Mouse (Mus musculus) intestine, postnatal 0 days (tissue): ENCODE results near the gene Dcun1d4. TPM values are rescaled to one million over a fixed set of nuclear protein-coding genes. Genes with fewer than 3 reads are reported as not detected.

ENCODE experiments used
- ATAC-seq: fragments of 200-750 bp; cut with Nextera tagmentation; 2 replicates; pipeline ENCODE4 v1.8.0; 2017; ENCODE audit warnings: mild to moderate bottlenecking, moderate TSS enrichment, moderate library complexity
- H3K27ac ChIP-seq: fragments of 300-500 bp; sonication (generic); 2 replicates; pipeline ENCODE4 v1.5.1; 2014; ENCODE audit warnings: mild to moderate bottlenecking, low read depth, low read length, moderate library complexity
- H3K27me3 ChIP-seq: fragments of 300-500 bp; sonication (generic); replicated peaks from 2 replicates; pipeline ENCODE4 v1.6.1; 2014; ENCODE audit warnings: low read length, mixed read lengths; ENCODE audit not compliant: control insufficient read depth, insufficient read depth
- H3K36me3 ChIP-seq: fragments of 300-500 bp; sonication (generic); 2 replicates; pipeline ENCODE4 v1.6.1; 2014; ENCODE audit warnings: mild to moderate bottlenecking, moderate library complexity; ENCODE audit not compliant: control insufficient read depth, insufficient read depth
- H3K4me1 ChIP-seq: fragments of 300-500 bp; sonication (generic); replicated peaks from 2 replicates; pipeline ENCODE4 v1.6.1; 2014; ENCODE audit warnings: antibody characterized with exemption, low read length, mixed read lengths; ENCODE audit not compliant: control insufficient read depth, insufficient read depth
- H3K4me2 ChIP-seq: fragments of 300-500 bp; sonication (generic); replicated peaks from 2 replicates; pipeline ENCODE4 v1.6.1; 2014; ENCODE audit warnings: low read depth, mild to moderate bottlenecking, moderate library complexity
- H3K4me3 ChIP-seq: fragments of 300-500 bp; sonication (generic); 2 replicates; pipeline ENCODE4 v1.5.1; 2014; ENCODE audit warnings: low read depth, low read length
- H3K9ac ChIP-seq: fragments of 300-500 bp; sonication (generic); 2 replicates; pipeline ENCODE4 v1.6.1; 2014; ENCODE audit warnings: mild to moderate bottlenecking, low read depth, low read length
- H3K9me3 ChIP-seq: fragments of 300-500 bp; sonication (generic); 2 replicates; pipeline ENCODE4 v1.6.1; 2016; ENCODE audit warnings: mixed run types; ENCODE audit not compliant: control insufficient read depth
- CTCF ChIP-seq: sonication (generic); IDR thresholded peaks from 2 replicates; pipeline ENCODE4 v1.5.1; 2016; ENCODE audit warnings: low read depth, mild to moderate bottlenecking, control low read depth, antibody characterized with exemption, moderate library complexity
- WGBS: fragments of 180-500 bp; shearing (Covaris S2); extraction: QIAGEN DNeasy Blood & Tissue Kit; methylation state at CpG from one replicate; pipeline ENCODE4 v1.1.7; 2014; 5-methylcytosine and 5-hydroxymethylcytosine counted together
- polyA plus RNA-seq: library from polyadenylated mRNA; unstranded; fragments of >200 nt; fragmentation: Nextera tagmentation; extraction: Ambion mirVana; gene quantifications from 2 replicates; pipeline ENCODE4 v1.2.1, GENCODE M21; 2015

Gene Dcun1d4
- polyA plus RNA-seq, 1 experiment from 2014 or later = 16.3 TPM

DNA sequence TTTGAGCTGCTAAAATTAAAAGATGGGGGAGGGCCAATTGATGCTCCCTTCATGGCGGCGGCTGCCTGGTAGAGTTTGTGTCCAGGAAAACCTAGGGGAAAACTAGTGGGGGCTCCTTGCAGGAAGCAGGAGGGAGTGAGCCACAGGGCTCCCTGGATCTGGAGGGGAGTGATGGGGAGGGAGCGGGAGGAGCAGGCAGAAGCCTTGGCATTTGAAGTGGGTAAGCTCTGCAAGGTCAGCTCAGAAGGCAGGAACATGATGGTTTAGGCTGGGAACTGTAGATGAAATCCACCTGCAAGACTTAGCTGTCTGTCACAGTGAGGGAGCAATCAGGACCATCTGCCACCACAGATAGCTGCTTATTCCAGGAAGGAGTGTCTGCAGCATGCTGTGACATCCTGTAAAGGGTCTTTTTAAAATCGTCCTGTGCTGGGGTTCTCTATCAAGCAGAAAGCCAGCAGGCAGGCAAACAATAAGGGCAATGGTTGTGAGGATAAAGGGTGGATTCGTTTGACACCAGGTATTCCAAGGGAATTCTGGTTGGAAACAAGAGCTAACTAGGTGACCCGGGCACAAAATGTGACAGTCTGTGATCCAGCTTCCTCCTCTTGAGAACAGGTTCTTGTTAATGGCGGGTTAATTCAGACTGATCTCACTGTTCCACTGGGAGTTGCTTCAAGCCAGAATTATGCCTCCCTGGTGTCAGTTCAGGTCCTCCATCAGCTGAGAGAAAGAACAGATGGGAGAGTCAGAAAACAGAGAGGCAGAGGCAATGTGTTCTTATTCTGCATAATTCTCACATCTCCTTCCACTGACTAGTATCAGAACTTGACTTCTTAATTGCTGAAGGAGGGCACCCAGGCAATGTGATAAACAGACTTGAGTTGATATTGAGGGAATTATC lies 104.7 kb downstream of the Dcun1d4 start:
- ATAC-seq = no peak
- Histone ChIP-seq H3K4me3 (no peak overlapping the region), H3K27me3 (no peaks in the 10 kb centered on the region), H3K4me2 (no peak overlapping the region), H3K36me3 (no peaks in the 10 kb centered on the region), H3K9me3 (no peaks in the 10 kb centered on the region), H3K27ac (no peak overlapping the region), H3K9ac (no peak overlapping the region), H3K4me1 (no peaks in the 10 kb centered on the region)
- 47% methylated on average over 7 of the region's 7 CpGs for WGBS
- TF ChIP-seq CTCF = no peak

GRCm38 (mm10) chr5:73586597-73586996 lies 105.8 kb downstream of the Dcun1d4 start:
- no peak for ATAC-seq
- H3K4me2 ChIP-seq = no peak overlapping the region

DNA sequence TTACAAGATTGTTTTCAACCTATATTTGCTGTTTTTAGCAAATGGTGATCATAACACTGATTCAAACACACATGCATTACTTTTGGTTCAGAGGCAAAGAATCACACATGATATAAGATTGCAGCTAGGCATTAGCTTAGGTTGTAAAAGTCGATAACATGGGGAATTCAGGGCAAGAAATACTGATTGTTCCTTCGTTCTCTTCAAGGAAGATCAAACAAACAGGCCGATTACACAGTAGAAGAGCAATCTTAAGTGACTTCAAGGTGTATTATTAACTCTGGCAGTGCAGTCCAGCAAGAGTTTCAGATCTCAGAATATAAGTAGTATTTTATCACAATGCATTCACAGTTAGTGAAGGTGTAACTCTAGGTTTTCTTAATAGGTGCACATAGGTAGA lies 106.3 kb downstream of the Dcun1d4 start:
- no peak overlapping the region for H3K4me2 ChIP-seq
- H3K4me3 ChIP-seq = no peak overlapping the region
- H3K27me3 ChIP-seq = no peaks in the 10 kb centered on the region
- TF ChIP-seq CTCF = no peak
- no peak overlapping the region for H3K9ac ChIP-seq
- no peaks in the 10 kb centered on the region for H3K36me3 ChIP-seq
- H3K4me1 ChIP-seq = no peaks in the 10 kb centered on the region
- ATAC-seq = 0 out of 2 replicates have a peak, but pooled peaks have one; percentile 25
- 38% methylated on average over 3 of the region's 3 CpGs for WGBS
- H3K27ac ChIP-seq = no peak overlapping the region
- H3K9me3 ChIP-seq = no peaks in the 10 kb centered on the region

More at GRCm38 (mm10) chr5:73586597-73586996, 105.8 kb downstream of the Dcun1d4 start:
- no peak for TF ChIP-seq CTCF
- Histone ChIP-seq H3K27ac (no peak overlapping the region), H3K36me3 (no peaks in the 10 kb centered on the region), H3K4me1 (no peaks in the 10 kb centered on the region), H3K9me3 (no peaks in the 10 kb centered on the region), H3K27me3 (no peaks in the 10 kb centered on the region), H3K9ac (no peak overlapping the region), H3K4me3 (no peak overlapping the region)
- WGBS = 61% methylated on average over 4 of the region's 4 CpGs

DNA sequence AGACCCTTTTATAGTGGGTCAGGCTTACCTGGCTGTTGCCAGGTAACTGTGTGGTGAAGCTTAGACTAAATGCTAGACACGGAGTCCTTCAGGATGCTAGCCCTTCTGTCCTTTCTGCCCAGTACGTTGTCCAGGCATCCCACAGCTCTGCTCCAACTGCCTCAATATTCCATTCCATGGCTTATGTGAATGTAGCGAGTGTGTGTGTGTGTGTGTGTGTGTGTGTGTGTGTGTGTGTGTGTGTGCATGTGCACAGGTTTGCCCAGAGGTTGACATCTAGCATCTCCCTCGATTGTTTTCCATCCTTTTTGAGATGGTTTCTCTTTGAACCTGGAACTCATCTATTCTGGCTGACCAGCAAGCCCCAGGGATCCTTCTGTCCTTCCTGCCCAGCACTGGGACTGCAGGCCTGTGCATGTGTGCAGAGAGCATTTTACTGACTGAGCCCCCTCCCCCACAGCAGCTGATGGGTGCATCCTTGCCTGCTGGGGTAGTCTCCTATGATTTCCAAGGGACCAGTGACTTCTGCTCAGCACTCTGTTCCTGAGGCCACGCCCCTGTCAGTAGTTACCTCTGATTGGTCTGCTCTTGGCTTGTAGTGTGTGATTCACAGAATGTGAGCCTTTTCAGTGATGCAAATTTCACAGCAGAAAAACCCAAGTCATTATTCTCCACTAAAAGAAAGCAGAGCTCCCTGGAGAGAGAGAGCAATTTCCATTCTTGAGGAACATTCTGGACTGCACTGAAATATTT lies 118.3 kb downstream of the Dcun1d4 start:
- Histone ChIP-seq H3K4me1 (no peaks in the 10 kb centered on the region), H3K4me3 (no peak overlapping the region), H3K4me2 (no peak overlapping the region), H3K27me3 (no peaks in the 10 kb centered on the region), H3K9ac (no peak overlapping the region), H3K27ac (no peak overlapping the region), H3K36me3 (no peaks in the 10 kb centered on the region), H3K9me3 (no peaks in the 10 kb centered on the region)
- WGBS = 66% methylated on average over 5 of the region's 5 CpGs
- no peak for ATAC-seq
- TF ChIP-seq CTCF = no peak

- Histone ChIP-seq H3K9ac (no peak overlapping the region), H3K27me3 (no peaks in the 10 kb centered on the region), H3K4me1 (no peaks in the 10 kb centered on the region), H3K4me2 (no peak overlapping the region), H3K27ac (no peak overlapping the region), H3K9me3 (no peaks in the 10 kb centered on the region), H3K4me3 (no peak overlapping the region), H3K36me3 (no peaks in the 10 kb centered on the region)
- WGBS = 89% methylated on average over 2 of the region's 2 CpGs
- no peak for TF ChIP-seq CTCF
- ATAC-seq = no peak
These were observed 119.2 kb downstream of the Dcun1d4 start for GRCm38 (mm10) chr5:73599991-73600390.

- Histone ChIP-seq H3K9me3 (no peaks in the 10 kb centered on the region), H3K4me1 (no peaks in the 10 kb centered on the region), H3K36me3 (no peaks in the 10 kb centered on the region), H3K4me3 (no peak overlapping the region), H3K9ac (no peak overlapping the region), H3K27me3 (no peaks in the 10 kb centered on the region), H3K4me2 (no peak overlapping the region), H3K27ac (no peak overlapping the region)
- WGBS = 82% methylated on average over 8 of the region's 8 CpGs
- TF ChIP-seq CTCF = no peak
- no peak for ATAC-seq
These were observed 120.6 kb downstream of the Dcun1d4 start for GRCm38 (mm10) chr5:73601361-73601763.
